Mouse (Mus musculus) gastrocnemius, adult 2 months (tissue): ENCODE results near the gene Vmn2r39. TPM values are rescaled to one million over a fixed set of nuclear protein-coding genes. Genes with fewer than 3 reads are reported as not detected.
"Not testable (repeated sequence)": the region's sequence is repeated elsewhere in the genome, so short reads cannot be mapped to it uniquely, and the experiment has no call there.

ENCODE experiments used
- DNase-seq: peaks from one replicate; pipeline ENCODE4 v3.0.0; 2022
- H3K27ac ChIP-seq: fragments of 200-600 bp; 2 replicates; pipeline ENCODE4 v1.8.1; 2022; ENCODE audit warnings: mild to moderate bottlenecking
- H3K4me3 ChIP-seq: fragments of 200-600 bp; 2 replicates; pipeline ENCODE4 v1.8.1; 2022; ENCODE audit warnings: mild to moderate bottlenecking, moderate library complexity
- intact Hi-C: fragments of 180-260 bp; cut with DNase I; formaldehyde crosslinking; loops from one replicate; pipeline ENCODE4 v1.15.1; 2025
- long read RNA-seq, 2 experiments: library from polyadenylated mRNA; stranded (forward); transcript quantifications; one replicate each; pipeline ENCODE4 v2.0.0; 2021
- total RNA-seq, 2 experiments: library from RNA; stranded (reverse); gene quantifications; 2 replicates each; pipeline ENCODE4 v1.2.3; 2021

Gene Vmn2r39
- not detected for total RNA-seq
- long read RNA-seq, experiment 1 = 0 reads
- long read RNA-seq, experiment 2 = 0 reads

DNA sequence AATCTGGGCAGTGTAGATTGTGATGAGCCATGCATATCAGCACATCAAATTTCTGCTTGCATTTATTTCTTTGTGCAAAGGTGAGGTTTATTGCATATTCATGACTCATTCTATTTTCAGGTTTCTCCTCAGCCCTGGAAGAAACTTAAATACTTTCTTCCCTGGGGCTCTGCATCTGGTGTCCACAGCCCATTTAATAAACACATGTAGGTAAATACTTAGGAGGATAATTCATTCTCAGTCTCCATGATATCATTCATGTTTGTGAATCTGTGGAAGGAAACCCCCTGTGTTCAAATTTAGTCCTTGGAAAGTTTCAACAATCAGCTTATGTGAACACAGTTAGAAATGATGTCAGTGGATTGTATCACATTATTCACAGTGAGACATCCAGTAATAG, at the start of gene Vmn2r39:
Gene Vmn2r39, minus strand, starts transcription at position 101 of the 400 bp plus-strand sequence.
- H3K4me3 ChIP-seq, intact Hi-C loops, DNase-seq, H3K27ac ChIP-seq: not testable (repeated sequence)

- intact Hi-C loops, DNase-seq: not testable (repeated sequence)
Observed at GRCm38 (mm10) chr7:9065353-9065752, 34.8 kb upstream of the Vmn2r39 start.

More at GRCm38 (mm10) chr7:9065353-9065752, 34.8 kb upstream of the Vmn2r39 start:
- H3K27ac ChIP-seq, H3K4me3 ChIP-seq: not testable (repeated sequence)

Other genes with a start within 250 kb of the Vmn2r39 start
- not detected for gene Vmn2r40, start 99.4 kb downstream of the Vmn2r39 start, total RNA-seq
- gene Vmn2r38, start 67.1 kb upstream of the Vmn2r39 start, total RNA-seq = not detected
- gene Vmn2r37, start 192.9 kb upstream of the Vmn2r39 start, total RNA-seq = not detected